Mouse (Mus musculus): Measurements from ENCODE around the gene B4galt7.
"Not testable (repeated sequence)": the region's sequence is repeated elsewhere in the genome, so short reads cannot be mapped to it uniquely, and the experiment has no call there.

B4galt7 gene

GRCm38 (mm10) chr13:55599566-55600540 is at the start of gene B4galt7:
B4galt7 (plus strand) TSS chr13:55599896.
- DNase-seq (ENCODE audit: low read depth, low spot score) = peak; percentile 43

- no peak for DNase-seq (ENCODE audit: low read depth, low spot score)
Observed at GRCm38 (mm10) chr13:55555921-55556320, 43.8 kb upstream of the B4galt7 start.

DNA sequence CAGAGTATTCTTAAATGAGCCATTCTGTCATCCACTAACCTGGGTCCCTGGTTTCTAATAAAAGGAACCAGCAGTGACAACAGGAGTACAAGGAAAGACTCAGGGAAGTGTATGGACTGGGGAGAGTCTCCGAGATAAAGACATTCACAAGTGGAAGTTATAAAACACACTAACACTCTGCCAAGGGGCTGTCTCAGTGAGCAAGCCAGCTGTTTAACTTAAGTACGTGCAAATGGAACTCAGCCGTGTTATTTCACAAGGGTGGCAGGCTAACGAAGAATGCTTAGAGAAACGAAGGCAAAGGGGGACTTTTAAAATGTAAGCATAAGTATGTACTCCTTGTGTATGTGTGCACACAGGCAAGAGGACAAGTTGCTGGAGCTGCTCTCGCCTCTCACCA is 42.2 kb upstream of the B4galt7 start:
- no peak for DNase-seq (ENCODE audit: low read depth, low spot score)

GRCm38 (mm10) chr13:55563266-55563879 is 36.3 kb upstream of the B4galt7 start:
- peak; percentile 25 for DNase-seq (ENCODE audit: low read depth, low spot score)

- no peak for DNase-seq (ENCODE audit: low read depth, low spot score)
Observed at GRCm38 (mm10) chr13:55567001-55567400, 32.7 kb upstream of the B4galt7 start.

- no peak for DNase-seq (ENCODE audit: low read depth, low spot score)
Observed at GRCm38 (mm10) chr13:55567949-55568348, 31.7 kb upstream of the B4galt7 start.

GRCm38 (mm10) chr13:55568524-55568923 is 31.2 kb upstream of the B4galt7 start:
- not testable (repeated sequence) for DNase-seq (ENCODE audit: low read depth, low spot score)

GRCm38 (mm10) chr13:55569726-55570285 is 29.9 kb upstream of the B4galt7 start:
- DNase-seq (ENCODE audit: low read depth, low spot score) = no peak

DNA sequence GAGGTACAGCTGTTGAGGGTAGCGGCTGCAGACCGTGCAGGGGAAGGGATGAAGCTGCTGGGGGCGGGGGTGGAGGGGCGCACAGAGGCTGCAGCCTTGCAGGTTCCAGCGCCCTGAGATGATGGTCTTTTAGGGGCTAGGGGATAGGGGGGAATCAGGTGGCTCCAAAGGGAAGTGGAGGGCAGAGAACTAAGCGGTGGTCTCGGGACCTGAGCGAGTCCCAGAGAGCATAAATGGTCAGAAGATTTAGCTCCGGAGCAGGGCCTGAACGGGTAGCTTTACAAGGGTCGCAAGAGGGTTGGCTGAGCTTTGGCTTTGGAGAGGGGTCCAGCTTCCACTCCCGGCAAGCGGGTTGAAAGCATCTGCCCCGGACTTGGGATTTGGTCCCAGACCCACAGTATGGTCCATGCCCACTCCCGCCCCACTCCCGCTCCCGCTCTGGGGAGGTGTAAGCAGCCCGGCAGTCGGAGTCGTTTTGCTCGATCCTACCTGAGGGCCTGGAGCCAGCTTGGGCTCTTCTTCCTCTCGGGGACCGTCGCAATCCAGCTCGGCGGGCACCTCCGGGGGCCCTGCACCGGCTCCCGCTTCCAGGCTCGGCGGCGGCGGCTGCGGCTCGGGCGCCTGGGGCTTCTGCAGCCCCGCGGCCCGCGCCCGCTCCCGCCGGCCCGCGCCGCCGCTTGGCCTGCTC is 29.3 kb upstream of the B4galt7 start:
- no peak for DNase-seq (ENCODE audit: low read depth, low spot score)

DNA sequence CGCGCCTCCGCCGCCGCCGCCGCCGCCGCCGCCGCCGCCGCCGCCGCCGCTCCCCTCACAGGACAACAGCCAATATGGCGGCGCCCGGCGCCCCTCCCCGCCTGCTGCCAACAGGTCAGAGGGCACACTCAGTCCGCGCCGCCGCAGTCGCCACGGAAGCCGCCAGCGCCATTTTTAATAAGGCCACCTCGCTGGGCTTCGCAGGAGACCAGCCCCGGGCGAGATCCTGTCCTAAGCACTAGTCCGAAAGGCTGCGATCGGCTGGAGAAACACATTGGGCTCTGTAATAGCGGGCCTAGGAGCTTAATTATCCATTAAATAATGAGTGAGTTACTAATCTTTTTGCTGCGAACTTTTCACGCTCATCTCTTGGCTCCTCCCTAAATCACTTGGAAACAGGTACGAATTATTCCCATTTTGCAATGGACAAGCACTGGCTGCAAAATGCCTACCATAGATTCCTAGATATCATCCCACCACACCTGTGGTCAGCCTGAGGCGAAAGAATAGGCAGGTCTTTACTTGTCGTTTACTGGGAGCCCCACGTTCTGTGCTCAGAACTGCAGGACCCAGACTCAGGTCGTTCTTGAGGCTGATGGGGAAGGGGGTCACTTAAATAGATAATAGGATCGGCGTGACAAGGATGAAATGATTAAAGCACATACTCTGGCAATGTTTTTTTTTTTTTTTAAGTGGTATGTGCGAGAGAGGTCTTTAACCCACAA is 28.5 kb upstream of the B4galt7 start, which contains the start of gene Fam193b:
Fam193b (minus strand) TSS at position 94 of the 725 bp plus-strand sequence.
- DNase-seq (ENCODE audit: low read depth, low spot score) = peak; percentile 86

DNA sequence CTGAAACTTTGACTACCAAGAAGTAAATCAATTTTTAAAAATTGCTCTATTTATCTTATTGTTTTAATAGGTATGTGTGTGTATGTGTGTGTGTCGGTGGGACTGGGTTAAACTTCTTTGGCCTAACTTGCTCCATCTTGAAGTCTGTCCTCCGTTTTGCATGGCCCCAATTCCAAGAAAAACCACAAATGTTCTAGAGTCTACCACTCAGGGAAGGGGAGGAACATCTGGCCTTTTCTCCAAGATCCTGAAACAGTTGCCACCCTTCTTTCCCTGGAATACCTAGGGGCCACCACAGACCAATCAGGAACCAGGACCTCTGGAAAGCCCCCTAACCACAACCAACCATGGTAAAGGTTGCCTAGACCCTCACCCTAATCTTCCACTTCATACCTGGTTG is 27.7 kb upstream of the B4galt7 start:
- no peak for DNase-seq (ENCODE audit: low read depth, low spot score)

DNA sequence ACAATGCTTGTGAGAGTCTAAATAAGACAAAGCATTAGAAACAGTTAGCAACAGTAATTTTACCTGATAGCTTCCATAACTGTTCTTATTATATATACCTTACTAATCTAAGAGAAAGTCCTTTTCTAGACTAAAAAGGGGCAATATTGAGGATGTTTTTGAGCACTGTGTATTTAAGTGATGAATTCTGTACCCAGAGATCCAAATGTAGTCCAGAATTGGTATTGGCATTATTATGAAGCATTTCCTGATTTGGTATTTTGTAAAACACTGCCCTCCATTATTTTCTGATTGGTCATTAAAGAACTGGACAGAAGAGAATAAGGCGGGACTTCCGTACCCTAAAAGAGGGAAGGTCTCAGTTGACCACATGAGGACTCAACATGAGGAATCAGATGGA is 26.3 kb upstream of the B4galt7 start, which contains the start of gene Tmed9:
Tmed9 (plus strand) TSS at position 301 of the 400 bp plus-strand sequence.
- no peak for DNase-seq (ENCODE audit: low read depth, low spot score)

GRCm38 (mm10) chr13:55574321-55574720 is 25.4 kb upstream of the B4galt7 start:
- no peak for DNase-seq (ENCODE audit: low read depth, low spot score)

DNA sequence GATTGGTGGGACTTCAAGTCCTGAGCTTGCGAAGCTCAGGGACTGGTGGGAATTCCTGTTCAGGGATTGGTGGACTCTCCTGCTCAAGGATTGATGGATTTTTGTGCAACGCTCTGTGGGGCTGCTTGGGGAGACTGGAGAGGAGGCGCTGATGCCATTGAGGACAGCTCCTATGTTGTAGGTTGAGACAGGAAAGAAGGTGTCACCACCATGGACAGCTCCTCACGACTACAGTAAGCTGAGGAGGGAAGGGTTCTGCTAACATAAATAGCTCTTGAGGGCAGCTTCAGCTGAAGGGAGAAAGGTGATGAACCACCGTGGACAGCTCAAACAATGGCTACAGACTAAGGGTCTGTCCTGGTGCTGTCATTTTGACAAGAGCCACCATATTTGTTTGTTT is 23.8 kb upstream of the B4galt7 start:
- DNase-seq (ENCODE audit: low read depth, low spot score) = no peak

DNA sequence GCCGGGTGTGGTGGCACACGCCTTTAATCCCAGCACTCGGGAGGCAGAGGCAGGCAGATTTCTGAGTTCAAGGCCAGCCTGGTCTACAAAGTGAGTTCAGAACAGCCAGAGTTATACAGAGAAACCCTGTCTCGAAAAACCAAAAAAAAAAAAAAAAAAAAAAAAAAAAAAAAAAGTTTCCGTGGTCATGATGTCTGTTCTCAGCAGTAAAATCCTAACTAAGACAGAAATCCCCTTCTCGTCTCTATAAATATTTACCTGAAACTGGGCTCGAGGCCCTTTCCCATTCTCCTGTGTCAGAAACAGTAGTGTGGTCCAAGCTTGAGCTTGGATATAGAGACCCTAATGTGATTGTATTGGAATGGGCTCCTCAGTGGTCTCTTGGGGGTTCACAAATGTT is 22.8 kb upstream of the B4galt7 start:
- DNase-seq (ENCODE audit: low read depth, low spot score) = not testable (repeated sequence)

- no peak for DNase-seq (ENCODE audit: low read depth, low spot score)
Observed at GRCm38 (mm10) chr13:55578086-55578485, 21.6 kb upstream of the B4galt7 start.

DNA sequence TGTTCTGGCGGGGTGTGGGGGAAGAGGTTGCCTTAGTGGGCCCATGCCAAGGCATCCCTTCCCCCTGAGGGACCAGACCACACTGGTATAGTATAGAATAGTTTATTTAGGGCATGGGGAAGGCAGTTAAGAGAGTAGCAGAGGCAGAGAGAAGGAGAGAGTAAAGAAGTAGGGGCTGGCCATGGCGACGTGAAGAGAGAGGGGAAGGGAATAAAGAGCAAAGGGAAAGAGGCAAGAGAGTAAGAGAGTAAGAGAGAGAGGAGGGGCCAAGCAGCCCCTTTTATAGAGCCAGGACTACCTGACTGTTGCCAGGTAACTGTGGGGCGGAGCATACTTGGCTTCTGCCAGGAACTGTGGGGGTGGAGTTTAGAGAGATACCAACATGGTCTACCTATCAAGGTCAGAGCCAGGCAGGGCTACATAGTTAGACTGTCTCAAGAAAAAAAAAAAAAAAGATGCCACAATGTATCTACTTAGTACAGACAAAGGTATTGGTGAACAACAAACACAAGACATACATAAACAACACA is 7.7 kb upstream of the B4galt7 start:
- no peak for DNase-seq (ENCODE audit: low read depth, low spot score)

DNA sequence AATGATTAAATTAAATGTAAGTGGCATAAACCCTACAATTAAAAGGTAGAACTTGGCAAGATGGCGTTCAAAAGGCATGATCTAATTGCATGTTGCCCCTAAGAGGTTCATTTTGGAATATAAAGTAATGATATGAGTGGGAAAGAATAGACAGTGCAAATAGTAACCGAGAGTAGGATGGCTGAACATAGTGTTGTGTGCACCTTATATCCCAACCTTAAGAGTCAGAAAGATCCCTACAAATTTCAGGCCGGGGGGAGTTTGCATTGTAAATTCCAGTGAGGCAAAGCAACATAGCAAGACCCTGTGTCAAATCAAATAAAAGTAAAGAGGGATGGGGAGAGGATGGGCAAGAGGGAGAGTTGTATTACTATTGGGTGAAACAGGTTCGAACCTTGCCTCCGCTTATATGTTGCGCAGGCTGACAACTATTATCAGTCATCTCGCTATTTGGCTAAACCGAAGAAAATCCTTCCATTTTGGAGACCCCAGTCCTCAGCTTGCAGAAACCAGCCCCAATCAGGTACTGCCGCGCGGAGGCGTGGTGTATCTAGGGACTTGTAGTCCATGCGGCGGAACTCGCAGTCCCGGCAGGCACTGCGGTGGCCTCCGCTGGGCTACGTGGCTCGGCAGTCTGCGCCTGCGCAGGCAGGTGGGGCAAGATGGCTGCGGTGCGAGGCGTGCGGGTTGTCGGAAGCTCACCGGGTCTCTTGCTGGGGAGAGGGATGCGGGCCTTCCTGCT is 7.0 kb upstream of the B4galt7 start:
- DNase-seq (ENCODE audit: low read depth, low spot score) = peak; percentile 97

DNA sequence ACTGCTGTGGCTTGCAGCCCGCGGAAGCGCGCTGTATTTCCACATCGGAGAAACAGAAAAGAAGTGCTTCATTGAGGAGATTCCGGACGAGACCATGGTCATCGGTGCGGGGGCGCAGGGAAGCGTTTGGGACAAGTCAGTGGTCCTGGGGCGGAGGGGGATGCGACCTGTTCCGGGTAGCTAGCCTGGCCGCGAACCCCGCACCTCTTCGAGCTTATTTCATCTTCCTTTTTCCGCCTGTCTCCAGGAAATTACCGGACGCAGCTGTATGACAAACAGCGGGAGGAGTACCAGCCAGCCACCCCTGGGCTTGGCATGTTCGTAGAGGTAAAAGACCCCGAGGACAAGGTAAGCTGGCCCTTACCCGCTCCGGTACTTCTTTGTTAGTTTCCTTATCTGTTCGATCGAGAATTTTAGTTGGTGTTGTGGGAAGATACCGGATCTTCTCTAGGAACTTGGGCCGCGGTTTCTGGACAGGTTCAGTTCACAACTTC is 6.4 kb upstream of the B4galt7 start:
- no peak for DNase-seq (ENCODE audit: low read depth, low spot score)

- DNase-seq (ENCODE audit: low read depth, low spot score) = no peak
Observed at GRCm38 (mm10) chr13:55595375-55595774, 4.3 kb upstream of the B4galt7 start.

All from forelimb bud, embryonic 11.5 days (tissue).